Comparison of ENCODE assay signal across 32 mouse cellular contexts in genomic region chr1:130744961-130745360, GRCm38 (mm10). TPM values are rescaled to one million over a fixed set of nuclear protein-coding genes. Genes with fewer than 3 reads are reported as not detected.
DNase-seq lines count a peak whose midpoint lies in the region; ATAC-seq and TF ChIP-seq lines count a peak whose summit lies in the region.
"Had no signal": no experiment of that assay in that cellular context is flagged by ENCODE, and none has a peak within 500 bp of the region (broad histone marks: within the 10 kb centered on the region; RNA-seq: fewer than 3 reads in every experiment).

No protein-coding gene starts in this region.

- WGBS in heart, embryonic 10.5 days, result 86% methylated on average over 5 of the region's 5 CpGs
- WGBS in liver, embryonic 12.5 days (ENCODE audit: insufficient replicate concordance), result 79% methylated on average over 5 of the region's 5 CpGs
- 82% methylated on average over 5 of the region's 5 CpGs for WGBS in liver, postnatal 0 days (ENCODE audit: insufficient replicate concordance)
- WGBS in liver, embryonic 15.5 days (ENCODE audit: insufficient replicate concordance), result 76% methylated on average over 5 of the region's 5 CpGs

- H3K4me3 ChIP-seq in heart, embryonic 10.5 days, result no peak overlapping the region
- H3K4me3 ChIP-seq in liver, embryonic 12.5 days, result no peak overlapping the region
- H3K4me3 ChIP-seq in liver, postnatal 0 days (ENCODE audit: low read depth, low read length), result no peak overlapping the region
- H3K4me3 ChIP-seq in liver, embryonic 15.5 days (replicated peaks), result no peak overlapping the region
- H3K4me3 ChIP-seq: embryonic facial prominence, embryonic 10.5 days; embryonic facial prominence, embryonic 13.5 days; forebrain, embryonic 12.5 days; forebrain, embryonic 15.5 days; heart, adult 2 months; hindbrain, embryonic 10.5 days; hindbrain, embryonic 13.5 days had no signal

- no peaks in the 10 kb centered on the region for H3K9me3 ChIP-seq in heart, embryonic 10.5 days
- H3K9me3 ChIP-seq in liver, embryonic 12.5 days (replicated peaks), result no peaks in the 10 kb centered on the region
- H3K9me3 ChIP-seq in liver, postnatal 0 days (ENCODE audit: low read length), result no peaks in the 10 kb centered on the region
- no peaks in the 10 kb centered on the region for H3K9me3 ChIP-seq in liver, embryonic 15.5 days (replicated peaks)
- H3K9me3 ChIP-seq: embryonic facial prominence, embryonic 10.5 days; embryonic facial prominence, embryonic 13.5 days; forebrain, embryonic 12.5 days; forebrain, embryonic 15.5 days; hindbrain, embryonic 10.5 days; hindbrain, embryonic 13.5 days had no signal

- TF ChIP-seq CTCF in liver, postnatal 0 days (IDR thresholded peaks at IDR 0.05; ENCODE audit: low read depth), result no peak

- H3K27me3 ChIP-seq in heart, embryonic 10.5 days (ENCODE audit: insufficient read depth, poor library complexity, severe bottlenecking), result no peaks in the 10 kb centered on the region
- H3K27me3 ChIP-seq in liver, embryonic 12.5 days (replicated peaks), result no peaks in the 10 kb centered on the region
- no peaks in the 10 kb centered on the region for H3K27me3 ChIP-seq in liver, postnatal 0 days (ENCODE audit: insufficient read depth, low read length)
- H3K27me3 ChIP-seq in liver, embryonic 15.5 days, result no peaks in the 10 kb centered on the region
- H3K27me3 ChIP-seq: embryonic facial prominence, embryonic 13.5 days; forebrain, embryonic 12.5 days; forebrain, embryonic 15.5 days; hindbrain, embryonic 13.5 days had no signal

- H3K4me1 ChIP-seq in heart, embryonic 10.5 days, result peaks cover 38% of the 10 kb centered on the region
- H3K4me1 ChIP-seq in liver, embryonic 12.5 days, result peaks cover 75% of the 10 kb centered on the region
- H3K4me1 ChIP-seq in liver, postnatal 0 days (ENCODE audit: insufficient read depth), result peaks cover 49% of the 10 kb centered on the region
- peaks cover 75% of the 10 kb centered on the region for H3K4me1 ChIP-seq in liver, embryonic 15.5 days (replicated peaks)
- H3K4me1 ChIP-seq: forebrain, embryonic 12.5 days; forebrain, embryonic 15.5 days; hindbrain, embryonic 13.5 days had no signal

- TF ChIP-seq EP300 in liver, postnatal 0 days (IDR thresholded peaks at IDR 0.05; ENCODE audit: low read depth), result no peak

- ATAC-seq in liver, embryonic 12.5 days, result no peak
- no peak for ATAC-seq in liver, postnatal 0 days
- no peak for ATAC-seq in liver, embryonic 15.5 days (ENCODE audit: insufficient read depth)
- ATAC-seq: activated CD4-positive, CD25-positive, alpha-beta regulatory T cell, adult 4 months; forebrain, embryonic 15.5 days; hindbrain, embryonic 16.5 days had no signal

- peak overlapping the region; percentile 42 for H3K4me2 ChIP-seq in liver, embryonic 12.5 days
- no peak overlapping the region for H3K4me2 ChIP-seq in liver, postnatal 0 days (ENCODE audit: low read depth, low read length)
- peak overlapping the region; percentile 43; the same call in 1 of the 2 replicates for H3K4me2 ChIP-seq in liver, embryonic 15.5 days
- H3K4me2 ChIP-seq: embryonic facial prominence, embryonic 13.5 days; forebrain, embryonic 12.5 days; forebrain, embryonic 15.5 days; heart, embryonic 11.5 days; hindbrain, embryonic 13.5 days had no signal

- peak overlapping the region; percentile 70 for H3K9ac ChIP-seq in liver, embryonic 12.5 days
- H3K9ac ChIP-seq in liver, postnatal 0 days (replicated peaks), result no peak overlapping the region
- H3K9ac ChIP-seq in liver, embryonic 15.5 days, result no peak overlapping the region
- H3K9ac ChIP-seq: embryonic facial prominence, embryonic 13.5 days; forebrain, embryonic 12.5 days; forebrain, embryonic 15.5 days; hindbrain, embryonic 13.5 days had no signal

- peak overlapping the region; percentile 62; the same call in 1 of the 2 replicates for H3K27ac ChIP-seq in heart, embryonic 10.5 days
- peak overlapping the region; percentile 100 for H3K27ac ChIP-seq in liver, embryonic 12.5 days
- H3K27ac ChIP-seq in liver, postnatal 0 days (ENCODE audit: low read depth), result no peak overlapping the region
- H3K27ac ChIP-seq in liver, embryonic 15.5 days (replicated peaks), result peak overlapping the region; percentile 99
- H3K27ac ChIP-seq: embryonic facial prominence, embryonic 10.5 days; embryonic facial prominence, embryonic 13.5 days; forebrain, embryonic 12.5 days; forebrain, embryonic 15.5 days; heart, adult 2 months; hindbrain, embryonic 10.5 days; hindbrain, embryonic 13.5 days had no signal

- H3K36me3 ChIP-seq in heart, embryonic 10.5 days, result no peaks in the 10 kb centered on the region
- peaks cover 23% of the 10 kb centered on the region for H3K36me3 ChIP-seq in liver, embryonic 12.5 days
- peaks cover 17% of the 10 kb centered on the region for H3K36me3 ChIP-seq in liver, postnatal 0 days (replicated peaks; ENCODE audit: insufficient read depth, low read length)
- H3K36me3 ChIP-seq in liver, embryonic 15.5 days (replicated peaks), result peaks cover 17% of the 10 kb centered on the region
- H3K36me3 ChIP-seq: embryonic facial prominence, embryonic 10.5 days; embryonic facial prominence, embryonic 13.5 days; forebrain, embryonic 12.5 days; forebrain, embryonic 15.5 days; hindbrain, embryonic 10.5 days; hindbrain, embryonic 13.5 days had no signal

- no peak for DNase-seq in heart, embryonic 10.5 days (ENCODE audit: low spot score)
- no peak for DNase-seq in heart, postnatal 4 days
- no peak for DNase-seq in liver, postnatal 0 days
- DNase-seq in spleen, adult 18-20 months, result no peak
- DNase-seq: adrenal gland, adult 8-10 months; adrenal gland, postnatal 25 days; cerebellum, adult 11-12 months; cerebellum, adult 8-10 months; cerebellum, postnatal 10 days; cerebellum, postnatal 36 days; embryo, embryonic 11 days; gastrocnemius, postnatal 10 days; gastrocnemius, postnatal 36 days; heart, adult 2 months had no signal

RNA-seq across cellular contexts. Expression of gene AA986860, which starts 13.2 kb away (rescaled TPM):
- 0.67 and 1.1 TPM in 2 replicates for polyA plus RNA-seq in heart, embryonic 10.5 days (2016; fragmentation: Nextera tagmentation; extraction: Ambion mirVana)
- total RNA-seq in heart, postnatal 4 days (2021), result under 1 TPM; 0.79 to 0.97 TPM
- 8.0 and 8.5 TPM in 2 replicates for polyA plus RNA-seq in liver, embryonic 12.5 days (2016; fragmentation: Nextera tagmentation; extraction: Ambion mirVana)
- polyA plus RNA-seq in liver, postnatal 0 days (2015; fragmentation: Nextera tagmentation; extraction: Ambion mirVana), result 1.1 and 1.4 TPM in 2 replicates
- 7.4 and 7.8 TPM in 2 replicates for polyA plus RNA-seq in liver, embryonic 15.5 days (2015; fragmentation: Nextera tagmentation; extraction: Ambion mirVana)

RNA-seq across cellular contexts. Expression of gene Pfkfb2, which starts 15.9 kb away (rescaled TPM):
- 5.0 and 7.4 TPM in 2 replicates for polyA plus RNA-seq in heart, embryonic 10.5 days (2016; fragmentation: Nextera tagmentation; extraction: Ambion mirVana)
- 10 to 100 TPM; 25.6 to 26.0 TPM for total RNA-seq in heart, postnatal 4 days (2021)
- 7.1 and 9.0 TPM in 2 replicates for polyA plus RNA-seq in liver, embryonic 12.5 days (2016; fragmentation: Nextera tagmentation; extraction: Ambion mirVana)
- polyA plus RNA-seq in liver, postnatal 0 days (2015; fragmentation: Nextera tagmentation; extraction: Ambion mirVana), result 2.0 and 2.6 TPM in 2 replicates
- 5.2 and 5.9 TPM in 2 replicates for polyA plus RNA-seq in liver, embryonic 15.5 days (2015; fragmentation: Nextera tagmentation; extraction: Ambion mirVana)

RNA-seq across cellular contexts. Expression of gene Yod1, which starts 27.8 kb away (rescaled TPM):
- 8.6 and 10.1 TPM in 2 replicates for polyA plus RNA-seq in heart, embryonic 10.5 days (2016; fragmentation: Nextera tagmentation; extraction: Ambion mirVana)
- total RNA-seq in heart, postnatal 4 days (2021), result 1 to 10 TPM; 6.4 to 6.5 TPM
- 49.3 and 49.7 TPM in 2 replicates for polyA plus RNA-seq in liver, embryonic 12.5 days (2016; fragmentation: Nextera tagmentation; extraction: Ambion mirVana)
- 17.3 and 20.3 TPM in 2 replicates for polyA plus RNA-seq in liver, postnatal 0 days (2015; fragmentation: Nextera tagmentation; extraction: Ambion mirVana)
- polyA plus RNA-seq in liver, embryonic 15.5 days (2015; fragmentation: Nextera tagmentation; extraction: Ambion mirVana), result 42.2 and 42.3 TPM in 2 replicates

RNA-seq across cellular contexts. Expression of gene Gm29427, which starts 29.4 kb away (rescaled TPM):
- not detected in 2 replicates for polyA plus RNA-seq in heart, embryonic 10.5 days (2016; fragmentation: Nextera tagmentation; extraction: Ambion mirVana)
- not detected for total RNA-seq in heart, postnatal 4 days (2021)
- polyA plus RNA-seq in liver, embryonic 12.5 days (2016; fragmentation: Nextera tagmentation; extraction: Ambion mirVana), result not detected in 2 replicates
- polyA plus RNA-seq in liver, postnatal 0 days (2015; fragmentation: Nextera tagmentation; extraction: Ambion mirVana), result 0.07 TPM in 1 of 2 replicates, not detected in the other
- polyA plus RNA-seq in liver, embryonic 15.5 days (2015; fragmentation: Nextera tagmentation; extraction: Ambion mirVana), result not detected in 2 replicates
- total RNA-seq: gastrocnemius, adult 18-20 months; gastrocnemius, postnatal 10 days; gastrocnemius, postnatal 36 days; granulocyte monocyte progenitor cell, adult 5-6 weeks had no signal
- polyA plus RNA-seq: activated CD4-positive, CD25-positive, alpha-beta regulatory T cell, adult 4 months; brain, embryonic 14.5 days; embryonic facial prominence, embryonic 10.5 days; embryonic facial prominence, embryonic 13.5 days; erythroblast, embryonic 14.5 days; forebrain, embryonic 12.5 days; forebrain, embryonic 15.5 days; heart, embryonic 11.5 days; heart, embryonic 14.5 days; heart, postnatal 0 days; hindbrain, embryonic 10.5 days; hindbrain, embryonic 16.5 days had no signal

RNA-seq across cellular contexts. Expression of gene Fcamr, which starts 55.7 kb away (rescaled TPM):
- 0.18 TPM in 1 of 2 replicates, not detected in the other for polyA plus RNA-seq in heart, embryonic 10.5 days (2016; fragmentation: Nextera tagmentation; extraction: Ambion mirVana)
- under 1 TPM; 0.38 to 0.76 TPM for total RNA-seq in heart, postnatal 4 days (2021)
- not detected in 2 replicates for polyA plus RNA-seq in liver, embryonic 12.5 days (2016; fragmentation: Nextera tagmentation; extraction: Ambion mirVana)
- polyA plus RNA-seq in liver, postnatal 0 days (2015; fragmentation: Nextera tagmentation; extraction: Ambion mirVana), result not detected in 2 replicates
- polyA plus RNA-seq in liver, embryonic 15.5 days (2015; fragmentation: Nextera tagmentation; extraction: Ambion mirVana), result not detected in 2 replicates
- total RNA-seq: adrenal gland, postnatal 25 days; gastrocnemius, adult 18-20 months; gastrocnemius, postnatal 10 days; granulocyte monocyte progenitor cell, adult 5-6 weeks had no signal
- polyA plus RNA-seq: activated CD4-positive, CD25-positive, alpha-beta regulatory T cell, adult 4 months; cortical plate, adult 2 months; embryonic facial prominence, embryonic 10.5 days; embryonic facial prominence, embryonic 13.5 days; erythroblast, embryonic 14.5 days; forebrain, embryonic 12.5 days; forebrain, embryonic 15.5 days; hindbrain, embryonic 10.5 days; hindbrain, embryonic 13.5 days; hindbrain, embryonic 16.5 days had no signal
